Mouse (Mus musculus) naive thymus-derived CD4-positive, alpha-beta T cell, adult 2 months (primary cell): ENCODE measurements around the gene Il27ra.

Experiments used
- DNase-seq: peaks from one replicate; pipeline ENCODE4 v3.0.0-alpha.2; 2011; ENCODE audit warnings: low read depth

Gene Il27ra

DNA sequence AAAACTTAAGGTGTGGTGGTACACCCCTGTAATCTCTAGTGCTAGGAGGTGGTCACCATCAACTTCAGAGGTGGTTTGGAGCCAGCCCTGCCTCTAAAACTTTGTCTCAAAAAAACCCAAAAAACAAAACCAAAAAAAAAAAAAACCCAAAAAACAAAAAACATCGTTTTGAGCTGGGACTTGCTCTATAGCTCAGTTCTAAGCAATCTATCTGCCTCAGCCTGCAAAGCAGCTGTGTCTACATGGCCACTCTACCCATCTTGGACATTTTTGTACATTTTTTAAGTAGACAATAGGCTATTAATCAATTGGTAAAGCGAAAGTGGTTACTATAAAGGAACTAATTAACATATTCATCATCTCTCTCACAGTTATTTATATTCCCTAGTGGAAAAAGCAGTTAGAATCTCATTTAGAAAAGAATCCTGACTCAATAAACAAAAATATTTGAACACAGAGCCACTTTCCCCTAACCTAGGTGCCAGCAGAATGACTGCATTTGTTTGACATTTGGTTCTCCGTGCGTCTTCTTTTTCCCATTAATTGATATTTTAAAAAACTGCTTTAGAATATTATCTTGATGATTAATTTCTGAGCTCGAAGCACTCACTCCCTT is 23.2 kb upstream of the Il27ra start:
- DNase-seq, result peak; percentile 51

DNA sequence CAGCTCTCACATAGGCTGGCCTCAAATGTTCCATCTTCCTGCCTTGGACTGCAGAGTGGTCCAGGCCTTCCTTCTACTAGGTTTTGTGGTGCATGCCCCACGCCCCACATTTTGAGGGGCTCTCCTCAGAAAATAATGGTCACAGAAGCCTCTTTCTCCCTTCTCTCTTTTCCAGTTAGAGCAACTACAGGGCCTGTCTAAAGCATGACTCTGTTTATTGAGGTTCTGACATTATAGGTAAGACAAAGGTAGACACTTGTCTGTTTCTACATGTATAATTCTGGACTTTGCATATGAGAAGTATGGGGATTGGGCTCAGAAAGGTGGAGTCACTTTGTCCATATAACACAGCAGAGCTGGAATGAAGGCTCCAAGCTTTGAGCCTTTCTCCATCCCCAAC is 22.6 kb upstream of the Il27ra start, which contains the start of gene Gm10643:
TSS of gene Gm10643 (minus strand) at position 101 of the 400 bp plus-strand sequence.
- DNase-seq, result no peak

- peak; percentile 79 for DNase-seq
These were observed 21.6 kb upstream of the Il27ra start for GRCm38 (mm10) chr8:84063861-84064610.

GRCm38 (mm10) chr8:84060245-84060644 is 17.9 kb upstream of the Il27ra start:
- peak; percentile 13 for DNase-seq

GRCm38 (mm10) chr8:84059226-84059625 is 16.8 kb upstream of the Il27ra start:
- peak; percentile 37 for DNase-seq

- DNase-seq, result no peak
These were observed 15.4 kb upstream of the Il27ra start for GRCm38 (mm10) chr8:84057827-84058226.

GRCm38 (mm10) chr8:84053229-84053628 is 10.8 kb upstream of the Il27ra start:
- no peak for DNase-seq

DNA sequence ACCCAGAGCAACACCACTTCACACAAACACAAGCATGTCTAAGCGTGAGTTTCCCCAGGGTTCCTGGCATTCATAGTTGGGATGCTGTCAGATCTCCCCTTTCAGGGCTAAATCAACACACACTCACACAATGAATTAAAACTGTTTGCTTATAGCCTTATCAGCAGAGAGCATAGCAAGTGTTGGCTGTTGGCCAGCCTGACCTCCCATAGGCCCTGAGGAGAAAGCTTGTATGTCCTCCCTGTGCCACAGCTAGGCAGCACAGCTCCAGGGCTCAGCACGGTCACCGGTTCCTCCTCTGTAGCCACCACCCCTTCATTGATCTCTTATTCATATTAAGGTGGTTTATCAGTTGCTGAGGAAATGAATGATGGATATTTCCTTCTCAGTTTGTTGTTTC is 10.4 kb upstream of the Il27ra start:
- no peak for DNase-seq

GRCm38 (mm10) chr8:84048171-84048570 is 5.8 kb upstream of the Il27ra start:
- DNase-seq, result no peak

DNA sequence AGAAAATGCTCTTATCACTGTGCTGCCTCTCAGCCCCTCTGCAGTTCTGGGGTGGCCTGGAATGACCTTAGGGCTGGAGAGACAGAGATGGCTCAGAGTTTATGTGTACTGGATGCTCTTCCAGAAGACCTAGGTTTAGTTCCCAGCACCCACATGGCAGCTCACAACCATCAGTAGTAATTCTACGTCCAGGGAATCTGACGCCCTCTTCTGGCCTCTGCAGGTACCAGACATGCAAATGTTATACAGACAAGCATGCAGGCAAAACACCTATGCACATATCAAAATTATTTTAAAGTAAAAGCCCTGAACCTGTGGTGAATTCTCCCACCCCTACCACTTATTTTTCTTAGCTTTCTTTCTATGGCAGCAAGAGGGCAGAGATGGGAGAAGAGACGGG is 4.1 kb upstream of the Il27ra start:
- DNase-seq, result no peak

- DNase-seq, result no peak
These were observed 2.5 kb upstream of the Il27ra start, which contains the start of gene Rln3 for GRCm38 (mm10) chr8:84044900-84045299. Rln3 (minus strand) TSS chr8:84045000.

- no peak for DNase-seq
These were observed 1.7 kb upstream of the Il27ra start for GRCm38 (mm10) chr8:84044103-84044502.

- no peak for DNase-seq
These were observed 556 bp upstream of the Il27ra start for GRCm38 (mm10) chr8:84042948-84043342.

DNA sequence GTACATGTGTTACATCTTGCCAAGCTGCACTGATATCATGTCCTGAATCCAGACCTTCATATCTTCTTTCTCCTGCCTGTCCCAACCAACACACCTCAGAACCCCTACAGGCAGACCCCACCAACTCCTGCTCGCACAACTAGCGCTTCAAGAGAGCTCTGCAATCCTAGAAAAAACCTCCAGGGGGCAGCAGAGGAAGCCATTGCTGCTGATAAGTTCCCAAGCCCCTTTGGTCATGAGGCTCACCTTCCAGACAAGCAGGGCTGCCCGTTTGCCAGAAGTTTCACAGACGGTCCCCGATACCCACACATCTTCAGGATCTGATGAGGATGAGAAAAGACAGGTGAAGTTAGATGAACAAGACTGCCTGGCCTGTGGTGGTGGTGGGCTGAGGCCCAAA is 3.3 kb downstream of the Il27ra start:
- peak; percentile 91 for DNase-seq

- no peak for DNase-seq
These were observed 4.4 kb downstream of the Il27ra start for GRCm38 (mm10) chr8:84038015-84038414.

GRCm38 (mm10) chr8:84032777-84033176 is 9.6 kb downstream of the Il27ra start:
- no peak for DNase-seq

GRCm38 (mm10) chr8:84029272-84029671 is 13.1 kb downstream of the Il27ra start:
- no peak for DNase-seq

GRCm38 (mm10) chr8:84027449-84027848 is 14.9 kb downstream of the Il27ra start:
- DNase-seq, result peak; percentile 44

GRCm38 (mm10) chr8:84025863-84026262 is 16.5 kb downstream of the Il27ra start:
- DNase-seq, result peak; percentile 44

- DNase-seq, result peak; percentile 74
These were observed 18.2 kb downstream of the Il27ra start for GRCm38 (mm10) chr8:84024171-84024570.

DNA sequence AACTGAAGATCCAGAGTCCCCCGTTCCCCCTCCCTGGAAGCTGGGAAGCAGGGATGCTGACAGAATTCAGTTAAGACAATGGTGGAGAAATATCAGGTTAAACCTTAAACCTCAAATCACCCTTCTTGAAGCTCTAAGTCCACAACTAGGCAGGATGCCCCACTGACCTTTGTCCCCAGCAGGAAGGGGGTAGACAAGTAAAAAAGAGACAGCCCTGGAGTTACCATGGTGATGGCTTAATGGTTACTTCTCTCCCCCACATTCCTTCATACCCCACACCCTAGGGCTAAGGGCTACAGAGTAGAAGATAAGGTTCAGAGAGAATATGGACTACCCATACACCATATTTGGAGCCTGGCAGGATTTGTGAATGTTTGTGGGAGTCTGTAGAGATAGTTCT is 18.8 kb downstream of the Il27ra start:
- no peak for DNase-seq

- DNase-seq, result no peak
These were observed 19.3 kb downstream of the Il27ra start for GRCm38 (mm10) chr8:84023085-84023484.

- no peak for DNase-seq
These were observed 20.8 kb downstream of the Il27ra start for GRCm38 (mm10) chr8:84021569-84021968.

DNA sequence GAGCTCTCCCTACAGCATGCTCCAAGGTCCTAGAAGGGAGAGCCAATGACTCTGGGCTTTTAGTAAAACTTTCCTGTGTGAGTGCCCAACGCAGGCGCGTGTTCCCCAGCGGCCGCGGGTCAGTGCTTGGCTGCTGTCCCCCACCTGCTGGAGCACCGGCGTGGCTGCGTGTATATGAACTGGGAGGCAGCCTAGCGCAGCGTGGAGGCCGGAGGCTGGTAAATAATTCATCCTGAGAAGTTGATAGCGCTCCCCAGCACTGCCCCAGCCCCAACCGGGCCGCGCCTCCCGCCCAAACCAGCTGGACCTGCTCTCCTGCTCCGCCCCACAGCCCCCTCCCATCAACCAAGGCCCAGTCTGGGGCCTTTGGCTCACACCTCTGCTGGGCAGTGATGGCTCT is 21.3 kb downstream of the Il27ra start, which contains the start of gene Palm3:
TSS of gene Palm3 (plus strand) at position 376 of the 400 bp plus-strand sequence.
- DNase-seq, result no peak
